Mouse (Mus musculus) heart, adult 18-20 months (tissue): ENCODE results near the gene Dbnl. TPM values are rescaled to one million over a fixed set of nuclear protein-coding genes. Genes with fewer than 3 reads are reported as not detected.

Source experiments
- DNase-seq, 2 experiments: peaks; one replicate each; pipeline ENCODE4 v3.0.0; 2021 to 2022; ENCODE audit warnings: mixed read lengths in 1 of 2
- long read RNA-seq, 2 experiments: library from polyadenylated mRNA; stranded (forward); transcript quantifications; one replicate each; pipeline ENCODE4 v2.0.0; 2021
- total RNA-seq, 2 experiments: library from RNA; stranded (reverse); gene quantifications; 2 replicates each; pipeline ENCODE4 v1.2.3; 2021

Gene Dbnl
- total RNA-seq = 10 to 100 TPM; 29.3 to 31.6 TPM
- long read RNA-seq, experiment 1, transcript Dbnl-202 (13 exons, 2,295 nt) = minor isoform, 6 of 50 reads
- long read RNA-seq, experiment 1, transcript Dbnl-203 (13 exons, 2,001 nt) = major isoform, 32 of 50 reads
- long read RNA-seq, experiment 1, partial matches to known transcripts = 1 of 50 reads
- long read RNA-seq, experiment 1, other reads (novel, unspliced or antisense) = 11 of 50 reads
- long read RNA-seq, experiment 2, transcript Dbnl-203 (13 exons, 2,001 nt) = major isoform, 14 of 22 reads
- long read RNA-seq, experiment 2, partial matches to known transcripts = 1 of 22 reads
- long read RNA-seq, experiment 2, other reads (novel, unspliced or antisense) = 6 of 22 reads

DNA sequence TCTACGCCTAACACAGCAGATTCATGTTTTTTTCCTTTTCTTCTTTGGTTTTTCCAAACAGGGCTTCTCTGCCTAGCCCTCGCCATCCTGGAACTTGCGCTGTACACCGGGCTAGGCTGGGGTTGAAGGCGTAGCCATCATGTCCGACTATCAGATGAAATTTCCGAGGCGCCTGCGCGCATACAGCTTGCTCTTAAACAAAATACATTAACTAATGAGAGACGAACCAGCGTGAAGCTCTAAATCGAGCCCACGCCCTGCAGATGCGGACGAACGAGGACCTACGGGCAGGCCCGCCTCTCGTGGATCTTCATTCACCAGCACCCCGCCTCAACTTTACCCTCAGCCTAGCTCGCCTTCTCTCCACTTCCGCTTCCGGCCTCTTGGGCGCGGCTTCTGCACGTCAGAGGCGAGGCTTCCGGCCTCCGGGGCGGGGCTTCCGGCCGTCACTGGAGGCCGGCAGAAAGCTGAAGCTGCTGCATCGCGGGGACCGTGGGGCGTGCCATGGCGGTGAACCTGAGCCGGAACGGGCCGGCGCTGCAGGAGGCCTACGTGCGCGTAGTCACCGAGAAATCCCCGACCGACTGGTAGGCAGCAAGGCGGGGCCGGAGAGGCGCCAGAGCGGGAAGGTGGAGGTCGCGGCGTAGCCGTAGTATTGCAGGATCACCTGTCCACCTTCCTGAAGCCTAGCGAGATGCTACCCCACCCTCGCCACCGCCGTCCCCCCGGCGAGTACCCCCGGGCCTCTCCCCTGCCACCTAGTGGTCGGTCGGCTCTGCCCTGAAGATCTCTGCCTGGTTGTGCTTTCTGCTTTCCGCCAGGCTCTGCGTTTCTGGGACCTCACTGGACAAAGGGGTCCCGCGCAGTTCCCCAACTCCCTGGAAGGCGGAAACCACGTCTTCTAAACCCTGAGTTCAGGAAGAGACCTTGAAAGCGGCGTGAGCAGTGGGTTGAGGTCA, at the start of gene Dbnl:
Gene Dbnl (plus strand): TSS at position 433 of the 959 bp plus-strand sequence.
- peak; percentile 98 for DNase-seq

DNA sequence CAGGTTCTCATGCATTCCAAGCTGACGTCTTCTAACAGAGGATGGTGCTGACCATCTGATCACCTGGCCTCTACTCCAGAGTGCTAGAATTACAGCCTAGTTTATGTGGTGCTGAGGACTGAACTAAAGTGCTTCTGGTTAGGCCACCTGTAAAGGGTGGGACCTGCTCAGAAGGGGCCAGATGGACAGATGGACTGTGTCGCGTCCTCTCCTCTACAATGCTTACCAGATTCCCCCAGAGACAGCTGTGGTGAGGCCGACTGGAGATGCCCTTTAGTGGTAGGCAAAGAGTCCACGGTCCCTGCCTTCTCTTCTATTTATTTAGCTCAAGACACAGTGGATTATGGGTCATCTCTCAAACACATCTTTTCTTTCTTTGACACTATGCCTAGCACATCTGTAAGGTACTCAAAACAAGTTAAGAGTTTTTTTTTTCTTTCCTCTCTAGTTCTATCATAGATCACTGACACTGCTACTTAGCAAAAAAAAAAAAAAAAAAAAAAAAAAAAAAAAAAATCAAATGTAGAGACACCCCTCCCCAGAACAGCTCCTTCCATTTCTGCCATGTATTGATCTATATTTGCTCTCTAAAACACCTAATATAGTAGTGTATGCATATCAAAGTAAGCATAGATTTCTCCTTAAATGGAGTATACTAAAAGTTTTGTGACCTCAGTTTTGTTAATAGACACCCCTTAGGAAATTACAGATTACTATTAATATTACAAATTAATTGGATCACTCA, 49.2 kb upstream of the Dbnl start:
- no peak for DNase-seq

DNA sequence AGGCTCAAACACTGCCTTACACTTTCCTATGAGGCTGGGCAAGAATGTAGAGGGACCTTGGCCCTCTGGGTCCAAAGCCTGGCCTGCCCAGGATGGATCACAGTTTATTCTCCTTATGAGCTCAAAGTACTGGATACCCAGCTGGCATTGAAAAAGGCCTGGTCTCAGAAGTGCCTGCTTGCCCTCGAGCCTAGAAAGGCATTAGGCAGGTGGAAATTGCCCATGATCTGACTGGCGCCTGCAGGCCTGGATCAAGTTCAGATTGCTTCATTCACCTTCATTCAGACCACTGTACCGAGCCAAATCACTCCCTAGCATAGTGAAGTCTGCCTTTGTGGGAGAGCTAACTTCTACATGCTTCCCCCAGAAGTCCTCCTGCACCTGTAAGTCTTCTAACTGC, 48.4 kb upstream of the Dbnl start:
- peak in 1 of 2 experiments; percentile 38 for DNase-seq

DNA sequence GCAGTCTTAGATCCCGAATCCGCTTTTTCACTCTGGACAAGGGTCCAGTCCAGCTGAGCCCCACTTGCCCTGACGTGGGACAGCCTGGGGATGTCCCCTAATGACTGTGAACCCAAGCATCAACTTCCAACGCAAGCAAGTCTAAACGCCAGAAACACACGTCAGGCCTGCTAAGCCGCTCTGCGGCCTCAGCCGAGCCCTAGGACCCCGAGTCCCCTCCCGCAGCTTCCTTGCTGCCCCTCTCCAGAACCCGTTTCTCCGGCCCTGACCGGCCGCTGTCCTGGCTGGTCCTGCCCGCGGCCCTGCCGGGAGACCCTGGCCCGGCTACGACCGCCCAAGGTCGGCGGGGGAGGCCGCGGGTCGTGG, 47.7 kb upstream of the Dbnl start:
- no peak for DNase-seq

DNA sequence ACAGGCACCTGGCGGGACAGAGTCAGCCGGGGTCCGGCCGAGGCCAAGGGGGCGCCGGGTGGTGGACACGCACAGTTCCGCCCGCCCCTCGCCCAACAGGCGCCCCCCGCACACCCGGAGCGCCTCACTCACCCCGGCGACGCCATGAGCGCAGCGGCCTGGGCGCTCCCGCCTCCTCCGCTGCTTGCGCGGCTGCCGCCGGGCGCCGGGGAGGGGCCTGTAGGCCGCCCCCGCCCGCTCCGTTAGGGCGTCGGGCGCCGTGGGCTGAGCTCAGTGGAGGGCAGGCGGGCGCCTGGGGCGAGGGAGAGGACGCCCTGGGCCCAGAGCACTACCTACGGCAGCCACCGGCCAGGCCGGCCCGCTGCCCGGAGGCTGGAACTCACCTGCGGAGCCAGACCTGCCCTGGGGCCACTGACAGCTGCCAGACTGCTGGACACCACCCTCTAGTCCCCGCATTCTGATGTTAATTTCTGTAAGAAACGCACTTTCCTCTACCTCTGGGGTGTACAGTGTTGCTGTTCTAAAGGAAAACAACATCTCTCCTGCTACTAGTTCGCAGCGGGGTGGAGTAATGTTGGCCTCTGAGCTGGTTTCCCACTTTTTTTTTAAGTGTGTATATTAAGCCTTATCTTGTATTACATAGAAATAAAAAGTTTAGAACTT, 47.2 kb upstream of the Dbnl start:
- DNase-seq = peak; percentile 83 to 88

DNA sequence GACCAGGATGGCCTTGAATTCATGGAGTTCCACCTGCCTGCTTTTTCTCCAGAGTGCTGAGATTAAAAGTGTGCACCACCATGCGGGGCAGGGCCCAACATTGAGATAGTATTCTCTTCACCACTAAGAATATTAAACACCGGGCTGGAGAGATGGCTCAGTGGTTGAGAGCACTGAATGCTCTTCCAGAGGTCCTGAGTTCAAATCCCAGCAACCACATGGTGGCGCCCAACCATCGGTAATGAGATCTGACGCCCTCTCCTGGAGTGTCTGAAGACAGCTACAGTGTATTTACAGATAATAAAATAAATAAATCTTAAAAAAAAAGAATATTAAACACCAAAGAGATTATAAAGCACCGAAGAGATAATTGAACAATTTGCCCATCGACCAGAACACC, 46.2 kb upstream of the Dbnl start:
- DNase-seq = peak in 1 of 2 experiments; percentile 50

DNA sequence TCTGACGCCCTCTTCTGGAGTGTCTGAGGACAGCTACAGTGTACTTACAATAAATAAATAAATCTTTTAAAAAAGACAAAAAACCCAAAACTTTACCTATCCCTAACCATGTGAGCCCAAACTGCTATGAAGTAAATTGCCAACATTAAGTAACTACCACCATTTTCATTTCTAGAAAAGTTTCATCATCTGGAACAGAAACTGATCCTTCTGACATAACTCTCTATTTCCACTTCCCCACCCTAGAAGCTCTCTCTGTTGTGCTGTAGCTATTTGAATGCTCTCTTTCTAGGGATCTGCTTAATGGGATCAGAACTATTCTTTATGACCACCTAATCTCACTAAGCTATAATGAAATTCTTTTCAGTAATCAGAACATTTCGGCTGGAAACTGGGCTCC, 43.3 kb upstream of the Dbnl start:
- DNase-seq = no peak

DNA sequence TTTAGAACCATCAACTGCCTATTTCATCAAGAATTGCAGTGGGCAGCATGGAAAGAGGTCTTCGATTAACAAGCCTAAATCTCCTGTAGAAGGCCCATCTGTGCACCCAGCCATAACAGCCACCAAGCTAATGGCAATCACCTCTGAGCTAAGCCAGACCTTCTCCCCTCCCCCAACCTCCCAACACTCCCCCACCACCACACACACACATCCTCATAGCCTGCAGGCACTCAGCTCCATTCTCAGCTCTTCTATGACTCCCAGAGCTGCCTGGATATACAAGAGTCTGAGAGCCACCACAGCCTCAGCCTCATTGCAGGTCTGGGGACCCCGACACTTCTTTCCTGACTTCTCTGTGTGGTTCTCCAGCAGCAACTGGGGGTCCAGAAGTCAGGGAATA, 34.5 kb upstream of the Dbnl start:
- DNase-seq = no peak

DNA sequence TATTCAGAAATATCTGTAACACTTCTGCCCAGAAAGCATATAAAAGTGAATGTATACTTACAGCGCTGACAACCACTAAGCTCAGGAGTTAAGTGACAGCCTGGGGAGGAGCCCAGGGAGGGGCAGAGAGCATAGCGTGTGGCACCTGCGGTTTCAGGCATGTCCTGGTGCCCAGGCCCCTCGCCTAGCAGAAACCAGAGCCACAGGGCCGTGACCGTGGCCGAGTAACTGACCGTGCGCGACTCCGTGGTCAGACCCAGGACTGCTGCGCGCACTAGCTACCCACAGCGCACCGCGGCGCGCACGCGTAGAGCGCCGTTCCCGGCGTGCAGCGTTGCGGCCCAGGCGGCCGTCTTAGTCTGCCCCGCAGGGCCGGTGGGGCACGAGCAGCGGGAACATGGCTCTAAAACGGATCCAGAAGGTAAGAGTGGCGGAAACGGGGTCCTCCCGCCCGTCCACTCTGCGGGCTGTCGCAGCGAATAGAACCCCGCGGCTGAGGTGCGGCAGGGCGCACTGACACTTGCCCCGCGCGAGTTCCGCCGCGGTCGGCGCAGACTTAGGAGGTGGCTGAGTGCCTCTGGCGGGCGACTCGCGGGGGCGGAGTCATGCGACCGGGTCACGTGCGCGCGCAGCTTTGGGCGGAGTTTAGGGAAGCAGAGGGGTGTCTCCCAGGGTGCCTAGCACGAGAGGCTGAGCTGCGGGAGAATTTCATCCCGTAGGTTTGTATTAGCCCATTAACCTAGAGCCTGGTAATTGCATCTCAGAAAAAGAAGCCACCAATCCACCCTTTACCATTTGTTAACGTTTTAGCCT, 26.3 kb upstream of the Dbnl start, which contains the start of gene Urgcp:
Gene Urgcp (minus strand): TSS at position 557 of the 813 bp plus-strand sequence.
- peak; percentile 96 to 97 for DNase-seq

DNA sequence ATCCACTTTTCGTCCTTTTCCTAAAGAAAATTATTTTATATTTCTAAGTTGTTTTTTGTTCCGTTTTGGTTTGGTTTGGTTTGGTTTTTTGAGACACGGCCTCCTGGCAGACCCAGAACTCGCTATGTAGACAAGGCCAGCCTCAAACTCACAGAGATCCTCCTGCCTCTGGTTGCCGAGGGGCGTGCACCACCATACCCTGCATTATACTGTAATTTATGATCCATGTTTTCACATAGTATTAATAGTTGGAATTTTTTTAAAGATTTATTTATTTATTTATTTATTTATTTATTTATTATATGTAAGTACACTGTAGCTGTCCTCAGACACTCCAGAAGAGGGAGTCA, 25.7 kb upstream of the Dbnl start:
- no peak for DNase-seq

DNA sequence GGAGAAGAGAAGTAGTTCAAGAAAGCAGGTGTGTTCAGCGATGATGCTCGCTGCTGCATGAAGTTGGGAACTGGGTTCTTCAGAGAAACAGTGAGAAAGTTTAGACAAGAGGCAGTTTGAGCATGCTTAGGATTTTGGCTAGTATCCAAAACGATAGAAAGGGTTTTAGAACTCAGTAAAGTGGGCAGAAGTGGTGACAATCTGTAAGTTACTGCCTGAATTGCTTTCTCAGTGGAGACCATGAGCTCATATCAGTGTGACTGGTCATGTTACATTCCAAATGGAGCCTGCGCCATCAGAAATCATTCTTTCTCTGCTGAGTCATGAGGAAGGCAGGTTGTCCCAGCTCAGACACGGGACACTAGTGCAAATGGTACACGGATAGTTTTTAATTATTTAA, 22.3 kb upstream of the Dbnl start:
- DNase-seq = no peak

DNA sequence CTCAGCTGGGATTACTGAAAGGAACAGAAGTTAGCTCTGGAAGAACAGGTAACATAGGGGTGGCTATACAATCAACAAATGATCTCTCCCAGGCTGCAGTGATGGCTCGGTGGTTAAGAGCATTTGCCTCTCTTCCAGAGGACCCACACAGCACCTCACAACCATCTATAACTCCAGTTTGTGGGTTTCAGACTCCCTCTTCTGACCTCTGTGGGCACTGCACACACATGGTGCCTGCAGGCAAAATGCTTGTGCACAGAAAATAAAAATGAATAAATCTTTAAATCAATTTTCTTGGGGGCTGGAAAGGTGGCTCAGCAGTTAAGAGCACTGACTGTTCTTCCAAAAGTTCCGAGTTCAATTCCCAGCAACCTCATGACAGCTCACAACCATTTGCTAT, 9.8 kb upstream of the Dbnl start:
- DNase-seq = no peak

DNA sequence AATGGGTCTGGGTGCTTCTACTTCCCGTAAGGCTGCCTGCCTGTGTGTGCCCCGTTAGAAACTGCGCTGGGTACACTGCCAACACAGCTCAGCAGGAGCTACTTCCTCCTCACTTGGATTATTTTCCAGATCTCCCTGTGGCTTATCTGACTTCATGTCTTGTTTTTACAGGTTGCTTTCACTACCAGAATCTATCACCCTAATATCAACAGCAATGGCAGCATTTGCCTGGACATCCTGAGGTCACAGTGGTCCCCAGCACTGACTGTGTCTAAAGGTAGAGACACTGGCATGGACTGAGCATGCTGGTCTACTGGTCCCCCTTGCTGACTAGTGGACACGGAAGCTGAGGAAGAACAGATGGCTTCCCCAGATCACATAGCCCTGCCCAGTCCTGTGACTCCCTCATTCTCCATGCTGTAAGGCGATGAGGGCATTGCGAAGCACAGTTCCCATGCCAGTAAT, 8.2 kb upstream of the Dbnl start:
- no peak for DNase-seq

DNA sequence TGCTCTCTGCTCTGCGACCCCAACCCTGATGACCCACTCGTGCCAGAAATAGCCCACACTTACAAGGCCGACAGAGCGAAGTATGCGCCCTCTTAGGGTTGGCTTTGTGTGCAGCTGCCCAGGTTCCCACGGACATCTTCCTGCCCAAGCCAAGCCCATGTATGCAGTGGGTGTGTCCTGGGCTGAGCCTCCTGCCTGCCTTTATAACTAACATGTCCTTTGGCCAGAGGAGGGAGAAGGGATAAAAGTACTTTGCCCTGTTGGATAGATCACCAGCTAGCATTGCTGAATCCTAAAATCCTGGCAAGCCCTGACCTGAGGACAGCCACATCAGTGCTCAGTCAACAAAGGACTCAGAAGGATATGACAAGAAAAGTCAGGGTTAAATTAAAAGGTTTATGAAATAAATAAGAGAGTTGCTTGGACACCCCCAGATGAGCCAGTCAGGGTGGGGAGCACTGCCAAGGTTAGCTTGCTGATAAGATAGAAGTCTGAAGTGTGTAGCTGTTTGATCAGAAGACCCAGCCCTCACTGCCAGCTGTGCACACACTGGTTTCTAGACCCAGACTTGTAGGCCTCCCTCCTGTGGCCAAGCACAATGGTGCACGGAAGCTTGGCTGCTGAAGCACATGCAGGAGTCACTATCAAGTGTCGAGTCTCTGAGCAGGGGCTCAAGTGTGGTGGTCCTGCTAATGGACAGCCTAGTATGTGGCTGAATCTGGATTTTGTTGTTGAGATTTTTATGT, 5.9 kb upstream of the Dbnl start:
- DNase-seq = no peak

DNA sequence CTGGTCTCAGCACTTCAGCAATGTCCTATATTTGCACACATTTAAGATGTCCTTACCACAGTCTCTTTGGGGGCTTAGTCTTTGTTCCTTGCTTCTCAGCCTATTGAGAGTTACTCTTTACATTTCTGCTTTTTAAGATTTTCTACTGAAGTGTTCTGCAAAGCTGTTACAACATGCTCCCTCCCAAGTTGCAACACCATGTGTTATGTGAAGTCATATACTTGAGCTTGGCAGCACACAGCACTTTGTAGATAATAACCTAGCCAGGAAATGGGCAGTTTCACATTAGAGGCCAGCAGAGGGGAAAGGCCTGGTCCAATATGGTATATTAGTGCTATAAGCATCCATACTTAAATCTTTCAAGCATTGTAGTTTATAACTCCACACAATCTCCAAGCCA, 2.6 kb upstream of the Dbnl start:
- no peak for DNase-seq

DNA sequence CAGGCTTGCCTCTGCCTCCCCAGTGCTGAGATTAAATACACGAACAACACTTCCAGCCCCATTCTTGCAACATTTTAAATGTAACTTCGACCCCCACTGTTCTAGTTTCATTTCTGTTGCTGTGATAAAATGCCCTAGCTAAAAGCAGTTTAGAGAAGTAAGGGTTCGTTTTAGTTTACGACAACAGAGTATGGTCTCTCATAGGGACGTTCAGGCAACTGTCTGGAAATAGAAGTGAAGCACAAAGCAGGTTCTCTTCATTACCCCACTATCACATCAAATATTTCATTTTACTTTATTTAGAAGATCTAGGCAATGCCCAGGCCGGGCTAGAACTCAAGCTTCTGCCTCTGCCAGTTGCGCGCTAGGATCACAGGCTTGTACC, 625 bp upstream of the Dbnl start:
- no peak for DNase-seq

DNA sequence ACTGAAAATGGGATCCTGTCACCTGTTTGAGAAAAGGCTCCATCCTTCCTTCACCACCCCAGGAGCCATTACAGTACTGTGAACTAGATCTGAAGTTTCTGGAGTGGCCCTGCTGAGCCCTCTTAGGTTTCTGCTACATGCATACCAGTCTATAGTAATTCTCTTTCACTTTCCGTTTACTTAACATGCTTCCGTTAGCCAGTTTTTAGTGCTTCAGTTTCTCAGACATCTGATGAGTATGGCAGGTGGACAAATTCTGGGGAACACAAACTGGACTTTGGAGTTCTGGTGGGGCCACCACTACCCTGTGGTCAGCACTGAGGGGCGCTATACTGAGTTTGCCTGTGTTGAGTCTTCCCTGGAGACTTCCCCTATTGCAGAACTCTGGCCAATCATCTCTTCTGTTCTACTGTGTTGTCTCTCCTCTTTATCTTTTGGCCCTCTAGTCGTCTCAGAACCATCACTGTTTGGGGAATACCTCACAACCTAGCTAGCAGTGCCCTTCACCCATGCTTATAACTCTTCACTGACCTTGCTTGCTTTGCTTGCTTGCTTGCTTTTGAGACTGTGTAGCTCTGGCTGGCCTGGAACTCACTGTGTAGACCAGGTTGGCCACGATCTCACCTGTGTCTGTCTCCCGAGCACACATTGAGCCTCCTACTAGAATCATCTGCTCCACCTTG, 924 bp downstream of the Dbnl start:
- no peak for DNase-seq

DNA sequence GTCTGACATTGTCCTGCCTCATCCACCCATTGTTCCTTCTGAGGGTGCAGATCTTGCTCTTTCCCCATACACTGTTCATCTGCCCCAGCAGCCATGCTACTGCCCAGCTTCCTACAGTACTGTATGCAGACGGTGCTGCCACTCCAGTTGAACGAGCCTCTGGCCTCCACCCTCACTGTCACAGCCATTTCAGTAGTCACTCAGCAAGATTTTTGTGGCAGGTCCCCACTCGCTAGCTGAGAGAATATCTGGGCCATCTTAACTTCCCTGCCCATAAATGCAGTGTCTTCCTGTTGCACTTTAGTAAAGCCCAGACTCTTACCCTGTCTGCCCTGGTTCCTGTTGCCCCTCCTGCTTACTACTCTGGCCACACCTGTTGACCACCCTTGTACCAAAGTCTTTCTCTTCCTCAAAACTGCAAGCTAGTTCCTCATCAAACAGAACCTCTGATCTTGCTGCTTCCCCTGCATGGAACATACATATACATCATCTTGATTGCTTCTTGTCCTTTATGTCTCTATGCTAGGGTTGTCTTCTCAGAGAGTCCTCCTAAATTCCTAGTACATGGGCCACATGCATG, 1.6 kb downstream of the Dbnl start:
- DNase-seq = no peak

DNA sequence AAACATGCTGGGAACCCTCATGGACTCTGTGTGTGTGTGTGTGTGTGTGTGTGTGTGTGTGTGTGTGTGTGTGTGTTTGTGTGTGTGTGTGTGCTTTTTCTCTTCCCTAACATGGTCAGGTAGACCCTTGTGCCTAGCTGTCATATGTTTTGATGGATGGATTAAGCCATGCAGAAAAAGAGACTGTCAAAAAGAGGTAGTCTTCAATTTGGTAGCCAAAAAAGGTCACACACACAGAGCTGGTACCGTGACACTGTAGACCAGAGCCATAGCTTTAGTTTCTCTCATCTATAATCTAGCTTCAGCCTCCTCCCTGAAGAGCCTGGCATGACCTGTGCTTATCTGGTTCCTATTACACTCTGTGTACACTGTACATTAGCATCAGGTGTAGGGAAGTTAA, 2.1 kb downstream of the Dbnl start:
- DNase-seq = no peak
